Mouse (Mus musculus): ENCODE measurements around the gene Bloc1s1. TPM values are rescaled to one million over a fixed set of nuclear protein-coding genes. Genes with fewer than 3 reads are reported as not detected.

Bloc1s1 gene
- polyA plus RNA-seq, 1 experiment = 44.5 TPM

DNA sequence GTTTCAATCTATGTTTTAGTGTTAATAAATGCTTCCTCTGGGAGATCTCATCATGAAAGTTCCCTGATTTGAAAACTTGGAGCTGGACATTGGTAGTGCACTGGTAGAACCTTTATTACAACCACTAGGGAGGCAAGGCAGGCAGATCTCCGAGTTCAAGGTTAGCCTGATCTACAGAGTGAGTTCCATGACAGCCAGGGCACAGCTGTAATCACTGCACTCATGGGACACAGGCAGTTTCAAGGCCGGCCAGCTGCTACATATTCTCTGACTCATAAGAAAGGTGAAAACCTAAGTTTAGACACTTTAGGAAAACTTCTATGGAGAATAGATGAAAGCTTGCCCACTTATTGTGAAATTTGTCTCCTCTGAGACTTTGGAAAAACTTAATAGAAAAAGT, 45.0 kb downstream of the Bloc1s1 start:
- Histone ChIP-seq H3K36me3 (ENCODE audit: control insufficient read depth, insufficient read depth, low read length, poor library complexity, severe bottlenecking) (peaks cover 34% of the 10 kb centered on the region), H3K4me3 (ENCODE audit: low read depth, low read length) (no peak overlapping the region), H3K4me1 (ENCODE audit: control insufficient read depth, insufficient read depth, low read length) (no peaks in the 10 kb centered on the region), H3K9ac (ENCODE audit: low read depth, poor library complexity, severe bottlenecking) (no peak overlapping the region), H3K27ac (ENCODE audit: insufficient read depth, low read length) (no peak overlapping the region), H3K9me3 (replicated peaks; ENCODE audit: control insufficient read depth, insufficient read depth, low read length, poor library complexity, severe bottlenecking) (no peaks in the 10 kb centered on the region), H3K27me3 (ENCODE audit: control insufficient read depth, insufficient read depth, low read length, poor library complexity, severe bottlenecking) (no peaks in the 10 kb centered on the region)
- TF ChIP-seq POLR2A (IDR thresholded peaks at IDR 0.05; ENCODE audit: insufficient read depth, low read length) (no peak), EP300 (IDR thresholded peaks at IDR 0.05; ENCODE audit: insufficient read depth, low read depth, low read length) (no peak), CTCF (IDR thresholded peaks at IDR 0.05; ENCODE audit: low read depth, low read length) (no peak)

DNA sequence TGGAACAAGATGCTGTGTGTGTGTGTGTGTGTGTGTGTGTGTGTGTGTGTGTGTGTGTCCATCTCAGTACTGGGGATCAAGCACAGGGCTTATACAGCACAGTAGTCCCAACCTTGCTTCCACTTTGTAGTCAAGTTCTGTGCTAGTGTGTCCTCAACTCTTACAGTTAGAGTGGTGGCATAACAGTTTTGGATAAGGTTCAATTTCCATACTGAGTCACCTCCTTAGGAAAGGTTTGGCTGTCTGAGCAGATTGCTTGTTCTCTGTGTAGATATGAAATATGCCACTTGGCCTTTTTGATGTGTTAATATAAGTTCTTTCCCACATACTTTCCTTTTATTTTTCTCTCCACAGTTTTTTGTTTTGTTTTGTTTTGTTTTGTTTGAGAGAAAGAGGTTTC, 45.5 kb downstream of the Bloc1s1 start:
- no peaks in the 10 kb centered on the region for H3K27me3 ChIP-seq (ENCODE audit: control insufficient read depth, insufficient read depth, low read length, poor library complexity, severe bottlenecking)
- H3K4me1 ChIP-seq (ENCODE audit: control insufficient read depth, insufficient read depth, low read length) = no peaks in the 10 kb centered on the region
- no peaks in the 10 kb centered on the region for H3K9me3 ChIP-seq (replicated peaks; ENCODE audit: control insufficient read depth, insufficient read depth, low read length, poor library complexity, severe bottlenecking)
- H3K9ac ChIP-seq (ENCODE audit: low read depth, poor library complexity, severe bottlenecking) = no peak overlapping the region
- H3K36me3 ChIP-seq (ENCODE audit: control insufficient read depth, insufficient read depth, low read length, poor library complexity, severe bottlenecking) = peaks cover 39% of the 10 kb centered on the region
- TF ChIP-seq POLR2A (IDR thresholded peaks at IDR 0.05; ENCODE audit: insufficient read depth, low read length) (no peak), EP300 (IDR thresholded peaks at IDR 0.05; ENCODE audit: insufficient read depth, low read depth, low read length) (no peak), CTCF (IDR thresholded peaks at IDR 0.05; ENCODE audit: low read depth, low read length) (no peak)
- H3K4me3 ChIP-seq (ENCODE audit: low read depth, low read length) = no peak overlapping the region
- H3K27ac ChIP-seq (ENCODE audit: insufficient read depth, low read length) = no peak overlapping the region

DNA sequence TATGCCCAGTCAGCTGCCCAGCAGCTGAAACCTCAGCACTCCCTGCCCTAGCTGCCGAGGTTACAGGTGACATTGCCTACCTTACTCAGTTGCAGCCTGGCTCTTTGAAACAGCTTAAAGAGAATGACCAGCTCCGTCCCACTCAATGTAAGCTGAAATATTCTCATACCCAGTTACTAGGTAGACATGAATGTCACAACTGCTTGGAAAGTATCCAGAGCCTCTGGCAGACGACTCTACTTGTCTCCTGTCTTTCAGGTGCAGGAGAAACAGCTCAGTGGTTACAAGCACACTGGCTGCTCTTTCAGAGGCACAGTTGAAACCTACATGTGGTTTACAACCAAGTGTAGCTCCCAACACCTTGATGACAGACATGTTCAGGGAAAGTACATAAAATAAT, 53.5 kb downstream of the Bloc1s1 start:
- Histone ChIP-seq H3K4me1 (ENCODE audit: control insufficient read depth, insufficient read depth, low read length) (peaks cover 1% of the 10 kb centered on the region), H3K27ac (ENCODE audit: insufficient read depth, low read length) (no peak overlapping the region), H3K36me3 (ENCODE audit: control insufficient read depth, insufficient read depth, low read length, poor library complexity, severe bottlenecking) (peaks cover 66% of the 10 kb centered on the region), H3K9me3 (replicated peaks; ENCODE audit: control insufficient read depth, insufficient read depth, low read length, poor library complexity, severe bottlenecking) (no peaks in the 10 kb centered on the region), H3K27me3 (ENCODE audit: control insufficient read depth, insufficient read depth, low read length, poor library complexity, severe bottlenecking) (no peaks in the 10 kb centered on the region), H3K4me3 (ENCODE audit: low read depth, low read length) (no peak overlapping the region), H3K9ac (ENCODE audit: low read depth, poor library complexity, severe bottlenecking) (no peak overlapping the region)
- TF ChIP-seq POLR2A (IDR thresholded peaks at IDR 0.05; ENCODE audit: insufficient read depth, low read length) = no peak
- TF ChIP-seq CTCF (IDR thresholded peaks at IDR 0.05; ENCODE audit: low read depth, low read length) = no peak
- no peak for TF ChIP-seq EP300 (IDR thresholded peaks at IDR 0.05; ENCODE audit: insufficient read depth, low read depth, low read length)

Other genes starting within 250 kb of the Bloc1s1 start
- 14.3 and 14.4 TPM in 2 replicates for gene Suox, start 250.0 kb downstream of the Bloc1s1 start, polyA plus RNA-seq (2011; ENCODE audit: insufficient read depth, insufficient read length, low read depth, missing spikeins)
- 79.0 and 83.6 TPM in 2 replicates for gene Rab5b, start 227.8 kb downstream of the Bloc1s1 start, polyA plus RNA-seq (2011; ENCODE audit: insufficient read depth, insufficient read length, low read depth, missing spikeins)
- gene Pmel, start 219.8 kb downstream of the Bloc1s1 start, polyA plus RNA-seq (2011; ENCODE audit: insufficient read depth, insufficient read length, low read depth, missing spikeins) = 3.0 TPM in 2 replicates
- gene Cdk2, start 219.0 kb downstream of the Bloc1s1 start, polyA plus RNA-seq (2011; ENCODE audit: insufficient read depth, insufficient read length, low read depth, missing spikeins) = 81.4 and 82.7 TPM in 2 replicates
- gene Dgka, start 179.2 kb downstream of the Bloc1s1 start, polyA plus RNA-seq (2011; ENCODE audit: insufficient read depth, insufficient read length, low read depth, missing spikeins) = 44.7 and 46.7 TPM in 2 replicates
- gene Pym1, start 176.1 kb downstream of the Bloc1s1 start, polyA plus RNA-seq (2011; ENCODE audit: insufficient read depth, insufficient read length, low read depth, missing spikeins) = 53.8 and 56.0 TPM in 2 replicates
- gene Mmp19, start 133.1 kb downstream of the Bloc1s1 start, polyA plus RNA-seq (2011; ENCODE audit: insufficient read depth, insufficient read length, low read depth, missing spikeins) = 0.46 and 1.5 TPM in 2 replicates
- gene Dnajc14, start 120.0 kb downstream of the Bloc1s1 start, polyA plus RNA-seq (2011; ENCODE audit: insufficient read depth, insufficient read length, low read depth, missing spikeins) = 41.3 and 45.5 TPM in 2 replicates
- 12.3 and 12.6 TPM in 2 replicates for gene Tmem198b, start 119.7 kb downstream of the Bloc1s1 start, polyA plus RNA-seq (2011; ENCODE audit: insufficient read depth, insufficient read length, low read depth, missing spikeins)
- 269 and 288 TPM in 2 replicates for gene Sarnp, start 106.7 kb downstream of the Bloc1s1 start, polyA plus RNA-seq (2011; ENCODE audit: insufficient read depth, insufficient read length, low read depth, missing spikeins)
- gene Ormdl2, start 102.4 kb downstream of the Bloc1s1 start, polyA plus RNA-seq (2011; ENCODE audit: insufficient read depth, insufficient read length, low read depth, missing spikeins) = 63.2 and 69.2 TPM in 2 replicates
- gene Gdf11, start 32.3 kb downstream of the Bloc1s1 start, polyA plus RNA-seq (2011; ENCODE audit: insufficient read depth, insufficient read length, low read depth, missing spikeins) = 2.8 and 3.0 TPM in 2 replicates
- gene Cd63, start 23.0 kb downstream of the Bloc1s1 start, polyA plus RNA-seq (2011; ENCODE audit: insufficient read depth, insufficient read length, low read depth, missing spikeins) = 116 and 130 TPM in 2 replicates
- 3.5 and 3.9 TPM in 2 replicates for gene Rdh5, start 1.1 kb downstream of the Bloc1s1 start, polyA plus RNA-seq (2011; ENCODE audit: insufficient read depth, insufficient read length, low read depth, missing spikeins)
- 1.6 and 3.2 TPM in 2 replicates for gene Itga7, start 9.8 kb upstream of the Bloc1s1 start, polyA plus RNA-seq (2011; ENCODE audit: insufficient read depth, insufficient read length, low read depth, missing spikeins)
- not detected in 2 replicates for gene Mettl7b, start 37.0 kb upstream of the Bloc1s1 start, polyA plus RNA-seq (2011; ENCODE audit: insufficient read depth, insufficient read length, low read depth, missing spikeins)
- gene Olfr9, start 65.4 kb upstream of the Bloc1s1 start, polyA plus RNA-seq (2011; ENCODE audit: insufficient read depth, insufficient read length, low read depth, missing spikeins) = not detected in 2 replicates
- gene Olfr763, start 86.8 kb upstream of the Bloc1s1 start, polyA plus RNA-seq (2011; ENCODE audit: insufficient read depth, insufficient read length, low read depth, missing spikeins) = not detected in 2 replicates
- not detected in 2 replicates for gene Olfr764-ps1, start 115.9 kb upstream of the Bloc1s1 start, polyA plus RNA-seq (2011; ENCODE audit: insufficient read depth, insufficient read length, low read depth, missing spikeins)
- not detected in 2 replicates for gene Olfr765, start 126.0 kb upstream of the Bloc1s1 start, polyA plus RNA-seq (2011; ENCODE audit: insufficient read depth, insufficient read length, low read depth, missing spikeins)
- gene Olfr766-ps1, start 144.9 kb upstream of the Bloc1s1 start, polyA plus RNA-seq (2011; ENCODE audit: insufficient read depth, insufficient read length, low read depth, missing spikeins) = not detected in 2 replicates
- gene Olfr767, start 158.9 kb upstream of the Bloc1s1 start, polyA plus RNA-seq (2011; ENCODE audit: insufficient read depth, insufficient read length, low read depth, missing spikeins) = not detected in 2 replicates
- not detected in 2 replicates for gene Olfr768, start 175.3 kb upstream of the Bloc1s1 start, polyA plus RNA-seq (2011; ENCODE audit: insufficient read depth, insufficient read length, low read depth, missing spikeins)
- not detected in 2 replicates for gene Olfr769, start 193.8 kb upstream of the Bloc1s1 start, polyA plus RNA-seq (2011; ENCODE audit: insufficient read depth, insufficient read length, low read depth, missing spikeins)
- not detected in 2 replicates for gene Olfr770, start 215.0 kb upstream of the Bloc1s1 start, polyA plus RNA-seq (2011; ENCODE audit: insufficient read depth, insufficient read length, low read depth, missing spikeins)
- gene Olfr771, start 240.7 kb upstream of the Bloc1s1 start, polyA plus RNA-seq (2011; ENCODE audit: insufficient read depth, insufficient read length, low read depth, missing spikeins) = not detected in 2 replicates